Mouse (Mus musculus): ENCODE results near the gene Aamp.
"Not testable (repeated sequence)": the region's sequence is repeated elsewhere in the genome, so short reads cannot be mapped to it uniquely, and the experiment has no call there.

The Aamp gene

GRCm38 (mm10) chr1:74289740-74290139, 5.2 kb upstream of the Aamp start:
- no peak overlapping the region for H3K4me3 ChIP-seq (replicated peaks; ENCODE audit: low read length)
- H3K36me3 ChIP-seq (ENCODE audit: insufficient read depth, low read length) = peaks cover 81% of the 10 kb centered on the region
- no peaks in the 10 kb centered on the region for H3K27me3 ChIP-seq (ENCODE audit: insufficient read depth, low read length)
- H3K4me1 ChIP-seq (replicated peaks; ENCODE audit: low read depth, low read length) = peaks cover 41% of the 10 kb centered on the region
- H3K9me3 ChIP-seq (ENCODE audit: low read length) = no peaks in the 10 kb centered on the region
- TF ChIP-seq CTCF (conservative IDR thresholded peaks at IDR 0.05; ENCODE audit: low read length) (no peak), POU5F1 (IDR thresholded peaks at IDR 0.05; ENCODE audit: borderline replicate concordance, low read length) (no peak), NANOG (IDR thresholded peaks at IDR 0.05; ENCODE audit: borderline replicate concordance, low read length) (no peak)

- Histone ChIP-seq H3K27me3 (ENCODE audit: insufficient read depth, low read length) (no peaks in the 10 kb centered on the region), H3K9me3 (ENCODE audit: low read length) (no peaks in the 10 kb centered on the region), H3K4me1 (replicated peaks; ENCODE audit: low read depth, low read length) (peaks cover 40% of the 10 kb centered on the region), H3K4me3 (replicated peaks; ENCODE audit: low read length) (no peak overlapping the region), H3K36me3 (ENCODE audit: insufficient read depth, low read length) (peaks cover 78% of the 10 kb centered on the region)
- no peak for TF ChIP-seq POU5F1 (IDR thresholded peaks at IDR 0.05; ENCODE audit: borderline replicate concordance, low read length)
- no peak for TF ChIP-seq CTCF (conservative IDR thresholded peaks at IDR 0.05; ENCODE audit: low read length)
Measured at GRCm38 (mm10) chr1:74289248-74289647, 4.7 kb upstream of the Aamp start.

GRCm38 (mm10) chr1:74288327-74288726, 3.8 kb upstream of the Aamp start:
- Histone ChIP-seq H3K27me3 (ENCODE audit: insufficient read depth, low read length) (no peaks in the 10 kb centered on the region), H3K36me3 (ENCODE audit: insufficient read depth, low read length) (peaks cover 74% of the 10 kb centered on the region), H3K4me3 (replicated peaks; ENCODE audit: low read length) (no peak overlapping the region), H3K4me1 (replicated peaks; ENCODE audit: low read depth, low read length) (peaks cover 47% of the 10 kb centered on the region), H3K9me3 (ENCODE audit: low read length) (no peaks in the 10 kb centered on the region)
- TF ChIP-seq CTCF (conservative IDR thresholded peaks at IDR 0.05; ENCODE audit: low read length) (no peak), NANOG (IDR thresholded peaks at IDR 0.05; ENCODE audit: borderline replicate concordance, low read length) (no peak), POU5F1 (IDR thresholded peaks at IDR 0.05; ENCODE audit: borderline replicate concordance, low read length) (no peak)

GRCm38 (mm10) chr1:74286869-74287607, 2.5 kb upstream of the Aamp start:
- H3K4me1 ChIP-seq (replicated peaks; ENCODE audit: low read depth, low read length) = peaks cover 59% of the 10 kb centered on the region
- H3K27me3 ChIP-seq (ENCODE audit: insufficient read depth, low read length); H3K4me3 ChIP-seq (replicated peaks; ENCODE audit: low read length); H3K9me3 ChIP-seq (ENCODE audit: low read length): not testable (repeated sequence)
- H3K36me3 ChIP-seq (ENCODE audit: insufficient read depth, low read length) = peaks cover 74% of the 10 kb centered on the region
- peak; percentile 20 for TF ChIP-seq CTCF (conservative IDR thresholded peaks at IDR 0.05; ENCODE audit: low read length)

- H3K9me3 ChIP-seq (ENCODE audit: low read length) = no peaks in the 10 kb centered on the region
- TF ChIP-seq POU5F1 (IDR thresholded peaks at IDR 0.05; ENCODE audit: borderline replicate concordance, low read length) = no peak
- no peak for TF ChIP-seq NANOG (IDR thresholded peaks at IDR 0.05; ENCODE audit: borderline replicate concordance, low read length)
- peaks cover 72% of the 10 kb centered on the region for H3K4me1 ChIP-seq (replicated peaks; ENCODE audit: low read depth, low read length)
- H3K27me3 ChIP-seq (ENCODE audit: insufficient read depth, low read length) = no peaks in the 10 kb centered on the region
- H3K4me3 ChIP-seq (replicated peaks; ENCODE audit: low read length) = peak overlapping the region; percentile 95
- H3K36me3 ChIP-seq (ENCODE audit: insufficient read depth, low read length) = peaks cover 74% of the 10 kb centered on the region
Measured at GRCm38 (mm10) chr1:74285212-74286010, 873 bp upstream of the Aamp start.

- Histone ChIP-seq H3K36me3 (ENCODE audit: insufficient read depth, low read length) (peaks cover 73% of the 10 kb centered on the region), H3K9me3 (ENCODE audit: low read length) (no peaks in the 10 kb centered on the region), H3K27me3 (ENCODE audit: insufficient read depth, low read length) (no peaks in the 10 kb centered on the region), H3K4me1 (replicated peaks; ENCODE audit: low read depth, low read length) (peaks cover 80% of the 10 kb centered on the region), H3K4me3 (replicated peaks; ENCODE audit: low read length) (peak overlapping the region; percentile 95)
- TF ChIP-seq NANOG (IDR thresholded peaks at IDR 0.05; ENCODE audit: borderline replicate concordance, low read length) (no peak), CTCF (conservative IDR thresholded peaks at IDR 0.05; ENCODE audit: low read length) (no peak)
Measured at GRCm38 (mm10) chr1:74283686-74284463, 663 bp downstream of the Aamp start.

GRCm38 (mm10) chr1:74282896-74283625, 1.5 kb downstream of the Aamp start:
- Histone ChIP-seq H3K27me3 (ENCODE audit: insufficient read depth, low read length) (no peaks in the 10 kb centered on the region), H3K4me1 (replicated peaks; ENCODE audit: low read depth, low read length) (peaks cover 79% of the 10 kb centered on the region), H3K36me3 (ENCODE audit: insufficient read depth, low read length) (peaks cover 69% of the 10 kb centered on the region), H3K4me3 (replicated peaks; ENCODE audit: low read length) (0 out of 2 replicates have a peak overlapping the region, but pooled peaks have one; percentile 29), H3K9me3 (ENCODE audit: low read length) (no peaks in the 10 kb centered on the region)
- TF ChIP-seq NANOG (IDR thresholded peaks at IDR 0.05; ENCODE audit: borderline replicate concordance, low read length) (no peak), CTCF (conservative IDR thresholded peaks at IDR 0.05; ENCODE audit: low read length) (no peak), POU5F1 (IDR thresholded peaks at IDR 0.05; ENCODE audit: borderline replicate concordance, low read length) (no peak)

GRCm38 (mm10) chr1:74281886-74282285, 2.7 kb downstream of the Aamp start:
- Histone ChIP-seq H3K27me3 (ENCODE audit: insufficient read depth, low read length) (no peaks in the 10 kb centered on the region), H3K4me1 (replicated peaks; ENCODE audit: low read depth, low read length) (peaks cover 83% of the 10 kb centered on the region), H3K36me3 (ENCODE audit: insufficient read depth, low read length) (peaks cover 60% of the 10 kb centered on the region), H3K9me3 (ENCODE audit: low read length) (no peaks in the 10 kb centered on the region), H3K4me3 (replicated peaks; ENCODE audit: low read length) (no peak overlapping the region)
- no peak for TF ChIP-seq NANOG (IDR thresholded peaks at IDR 0.05; ENCODE audit: borderline replicate concordance, low read length)
- no peak for TF ChIP-seq POU5F1 (IDR thresholded peaks at IDR 0.05; ENCODE audit: borderline replicate concordance, low read length)
- TF ChIP-seq CTCF (conservative IDR thresholded peaks at IDR 0.05; ENCODE audit: low read length) = no peak

All from E14TG2a.4 (cell line).